Mouse (Mus musculus) ES-E14 (cell line): ENCODE measurements at regions not wholly inside any gene's neighbourhood (a gene's known extent, or its start where the extent isn't known, plus 50 kb on each side); places are given as distances from the start of the nearest gene placed in this dataset.

ENCODE experiments used
- CHD2 ChIP-seq: IDR thresholded peaks from 2 replicates; pipeline ENCODE4 v1.6.1; 2014; ENCODE audit warnings: mild to moderate bottlenecking, low read depth, low read length, inconsistent platforms
- HCFC1 ChIP-seq: IDR thresholded peaks from 2 replicates; pipeline ENCODE4 v1.6.1; 2012; ENCODE audit warnings: low read length, inconsistent platforms, borderline replicate concordance; ENCODE audit not compliant: insufficient read depth
- ZC3H11A ChIP-seq: IDR thresholded peaks from 2 replicates; pipeline ENCODE4 v1.6.1; 2012; ENCODE audit warnings: low read depth, mild to moderate bottlenecking, inconsistent platforms, low read length, borderline replicate concordance
- ZNF384 ChIP-seq: IDR thresholded peaks from 2 replicates; pipeline ENCODE4 v1.6.1; 2012; ENCODE audit warnings: low read depth, low read length, inconsistent platforms

DNA sequence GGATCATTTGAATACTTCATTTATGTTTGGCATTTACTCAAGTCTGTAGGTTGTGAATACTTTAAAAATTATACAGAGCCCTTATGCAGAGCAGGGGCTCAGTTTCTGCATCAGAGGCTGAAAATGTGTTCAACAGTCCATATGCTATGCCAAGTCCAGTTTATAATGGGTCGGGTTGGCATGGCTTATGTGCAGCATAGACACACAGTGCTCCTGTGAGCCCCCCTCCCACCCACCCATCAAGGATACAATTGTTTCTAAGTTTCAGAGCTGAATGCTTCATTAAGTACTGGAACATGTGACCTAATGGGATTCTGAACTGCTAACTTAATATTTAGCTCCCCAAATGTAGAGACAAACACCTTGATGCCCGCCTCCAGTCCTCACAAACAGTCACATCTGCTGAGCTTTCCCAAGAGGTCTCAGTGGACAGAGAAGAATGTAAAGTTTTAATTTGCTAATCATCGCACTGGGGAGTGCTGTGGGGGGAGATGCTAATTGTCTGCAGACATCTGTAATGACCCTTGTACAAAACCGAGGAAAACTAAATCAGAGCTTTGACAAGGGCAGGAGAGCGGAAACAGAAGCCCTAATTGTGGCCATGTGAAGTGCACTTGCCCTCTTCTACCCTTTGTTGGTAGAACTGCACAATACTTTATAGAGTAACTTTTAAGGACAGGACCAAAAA is 937.4 kb downstream of the Tmem182 start:
- no peak for TF ChIP-seq ZC3H11A
- no peak for TF ChIP-seq CHD2
- no peak for TF ChIP-seq HCFC1
- no peak for TF ChIP-seq ZNF384
